Mouse (Mus musculus): ENCODE data around the gene Morc2a.

Morc2a gene

DNA sequence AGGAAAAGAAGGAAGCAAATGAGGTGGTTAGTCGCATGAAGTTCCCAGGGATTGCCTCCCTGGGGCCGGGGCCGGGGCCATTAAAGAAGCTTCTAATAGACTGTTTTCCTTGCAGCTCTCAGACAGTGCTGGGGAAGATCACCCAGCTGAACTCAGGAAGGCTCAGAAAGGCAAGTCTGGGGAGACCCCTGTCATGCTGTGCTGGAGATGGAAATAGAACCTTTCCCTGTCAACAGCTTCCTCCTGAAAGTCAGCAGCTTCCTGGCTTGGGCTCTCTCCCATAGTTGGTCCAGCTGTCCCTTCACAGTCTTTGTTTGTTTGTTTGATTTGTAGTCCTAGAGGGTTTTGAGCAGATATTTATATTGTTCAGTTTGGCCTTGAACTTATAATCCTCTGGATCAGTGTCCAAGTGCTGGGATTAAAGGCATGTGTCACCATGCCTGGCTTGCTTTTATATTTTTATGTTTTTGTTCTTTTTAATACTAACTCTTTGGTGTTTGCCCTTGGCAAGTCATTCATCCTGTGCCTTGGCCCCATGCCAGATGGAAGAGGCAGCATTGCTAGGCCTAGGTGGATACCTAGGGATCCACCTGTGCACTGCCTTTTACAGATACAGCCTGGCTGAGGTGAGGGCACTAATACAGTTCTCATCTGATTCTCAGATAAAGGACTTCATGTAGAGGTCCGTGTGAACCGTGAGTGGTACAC, 35.9 kb downstream of the Morc2a start:
- peak; percentile 20 for DNase-seq

DNA sequence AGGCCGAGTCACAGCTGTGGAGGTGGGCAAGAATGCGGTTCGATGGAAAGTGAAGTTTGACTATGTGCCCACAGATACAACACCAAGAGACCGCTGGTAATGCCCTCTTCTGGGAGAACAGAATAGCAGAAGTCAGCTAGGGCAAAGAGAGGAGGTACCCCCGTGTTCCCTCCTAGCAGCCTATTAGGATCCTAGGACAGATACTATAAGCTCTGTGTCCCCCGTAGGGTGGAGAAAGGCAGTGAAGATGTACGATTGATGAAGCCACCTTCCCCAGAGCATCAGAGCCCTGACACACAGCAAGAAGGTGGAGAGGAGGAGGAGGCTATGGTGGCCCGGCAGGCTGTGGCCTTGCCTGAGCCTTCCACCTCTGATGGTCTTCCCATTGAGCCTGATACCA, 36.4 kb downstream of the Morc2a start:
- DNase-seq: no peak

- peak; percentile 64 for DNase-seq
These were observed 37.3 kb downstream of the Morc2a start for GRCm38 (mm10) chr11:3686318-3686717.

GRCm38 (mm10) chr11:3686885-3687284, 37.9 kb downstream of the Morc2a start:
- peak; percentile 21 for DNase-seq

- DNase-seq: no peak
These were observed 42.8 kb downstream of the Morc2a start for GRCm38 (mm10) chr11:3691746-3692145.

GRCm38 (mm10) chr11:3696086-3696616, 47.2 kb downstream of the Morc2a start:
- DNase-seq: no peak

DNA sequence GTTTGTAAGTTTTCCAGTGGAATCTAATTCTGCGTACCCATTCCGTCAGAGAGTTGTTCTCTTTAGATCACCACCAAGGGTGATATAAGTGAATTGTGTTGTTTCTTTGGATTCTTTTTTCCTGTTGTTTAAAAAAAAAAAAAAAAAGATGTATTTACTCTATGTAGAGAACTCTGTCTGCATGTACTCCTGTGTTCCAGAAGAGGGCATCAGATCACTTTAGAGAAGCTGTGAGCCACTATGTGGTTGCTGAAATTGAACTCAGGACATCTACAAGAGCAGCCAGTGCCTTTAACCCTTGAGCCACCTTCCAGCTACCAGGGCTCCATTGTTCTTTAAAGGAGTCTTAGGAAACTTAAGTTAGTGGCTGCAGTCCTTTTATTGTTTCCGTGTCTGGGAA, 48.5 kb downstream of the Morc2a start:
- DNase-seq: no peak

- DNase-seq: no peak
These were observed 54.4 kb downstream of the Morc2a start for GRCm38 (mm10) chr11:3703089-3703992.

DNA sequence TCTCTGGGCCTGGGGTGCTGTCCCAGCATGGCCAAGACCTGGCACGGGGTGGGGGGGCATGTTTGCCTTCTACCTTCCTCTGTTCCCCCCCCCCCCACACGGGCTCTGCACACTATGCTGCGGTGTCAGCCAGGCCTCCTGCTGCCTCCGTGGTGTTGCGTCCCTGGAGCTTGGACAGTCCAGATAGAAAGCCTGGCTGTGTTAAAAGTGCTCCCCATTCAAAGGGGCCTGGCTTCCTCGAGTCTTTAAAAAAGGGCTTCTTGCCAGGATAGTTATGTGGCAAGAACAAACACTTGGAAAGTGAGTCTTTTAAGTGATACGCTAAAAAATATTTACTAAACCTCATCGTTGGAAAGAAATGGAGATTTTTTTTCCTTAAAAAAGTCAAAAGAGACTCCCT, 55.4 kb downstream of the Morc2a start:
- DNase-seq: peak; percentile 27

- DNase-seq: no peak
These were observed 58.1 kb downstream of the Morc2a start for GRCm38 (mm10) chr11:3707057-3707456.

- no peak for DNase-seq
These were observed 61.2 kb downstream of the Morc2a start for GRCm38 (mm10) chr11:3710203-3710602.

DNA sequence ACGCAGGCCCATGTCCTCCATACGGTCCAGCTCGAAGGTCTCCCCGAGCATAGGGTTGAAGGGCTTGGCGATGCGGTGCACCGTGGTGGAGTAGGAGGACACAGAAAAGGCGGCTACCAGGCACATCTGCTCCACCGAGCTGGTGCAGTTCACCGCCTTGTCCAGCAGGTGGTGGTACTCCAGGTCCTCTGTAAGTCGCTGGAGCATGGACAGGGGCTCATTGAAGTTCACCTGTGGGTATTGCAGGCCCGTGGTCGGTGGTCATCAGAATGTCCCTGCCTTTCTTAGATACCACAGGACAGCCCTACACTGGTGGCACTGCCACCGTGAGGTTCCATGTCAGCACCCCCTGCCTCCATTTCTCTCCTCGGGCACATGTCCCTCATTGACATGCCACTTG, 65.5 kb downstream of the Morc2a start:
- peak; percentile 74 for DNase-seq

- no peak for DNase-seq
These were observed 67.7 kb downstream of the Morc2a start for GRCm38 (mm10) chr11:3716662-3717061.

DNA sequence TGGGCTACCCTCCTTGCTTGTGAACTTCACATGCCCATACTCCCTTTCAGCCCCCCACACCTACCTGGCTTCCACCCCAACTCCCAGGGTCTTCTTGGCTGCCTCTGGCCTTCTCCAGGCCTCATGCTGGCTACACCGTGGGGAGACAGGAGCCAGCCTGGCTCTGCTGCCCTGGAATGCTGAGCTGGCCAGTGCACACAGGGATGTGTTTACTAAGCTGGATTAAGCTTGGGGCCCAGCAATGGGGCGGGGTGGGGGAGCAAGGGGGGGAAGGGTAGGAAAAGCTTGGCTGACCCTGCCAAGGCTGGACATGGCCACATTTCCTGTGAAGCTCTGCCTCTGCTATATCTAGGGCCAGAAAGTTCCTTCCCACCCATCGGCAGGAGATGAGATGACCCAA, 73.0 kb downstream of the Morc2a start:
- DNase-seq: no peak

DNA sequence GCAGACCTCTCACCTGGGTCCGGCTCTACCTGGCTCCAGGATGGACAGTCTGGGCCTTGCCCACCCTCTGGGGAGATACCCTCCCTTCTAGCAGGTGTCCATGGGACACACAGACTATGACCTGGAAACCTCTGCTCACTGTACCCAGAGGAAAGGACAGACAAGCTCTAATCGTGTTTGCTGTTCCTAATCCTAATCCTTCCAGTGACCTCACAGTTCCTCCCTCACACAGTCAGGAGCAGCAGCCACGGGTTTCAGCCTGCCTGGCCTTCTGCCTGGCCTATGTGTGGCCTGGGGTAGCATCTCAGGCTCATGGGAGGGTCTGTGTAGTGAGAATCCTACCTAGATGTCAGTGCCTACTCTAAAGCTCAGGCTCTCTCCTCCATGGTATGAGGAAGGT, 73.9 kb downstream of the Morc2a start:
- DNase-seq: no peak

DNA sequence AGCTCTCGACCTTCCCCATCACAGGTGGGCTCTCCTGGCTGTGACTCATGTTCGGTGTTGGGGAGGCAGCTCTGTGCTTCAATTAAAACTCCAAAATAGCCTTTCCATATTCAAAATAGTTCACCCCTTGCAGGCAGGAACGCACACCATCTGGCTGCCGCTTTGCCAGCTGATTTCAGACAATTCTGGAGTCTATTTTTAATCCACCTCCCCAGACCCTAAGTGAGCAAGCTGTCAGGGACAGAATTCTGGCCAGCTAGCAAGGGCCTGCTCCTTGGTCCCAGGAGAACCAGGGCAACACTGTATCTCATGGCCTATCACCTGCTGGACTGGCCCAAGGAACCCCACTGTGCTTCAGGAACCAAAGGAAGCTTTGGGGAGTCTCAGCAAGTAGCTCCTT, 74.9 kb downstream of the Morc2a start:
- no peak for DNase-seq

- no peak for DNase-seq
These were observed 75.7 kb downstream of the Morc2a start for GRCm38 (mm10) chr11:3724726-3725125.

GRCm38 (mm10) chr11:3725331-3726054, 76.5 kb downstream of the Morc2a start:
- no peak for DNase-seq

DNA sequence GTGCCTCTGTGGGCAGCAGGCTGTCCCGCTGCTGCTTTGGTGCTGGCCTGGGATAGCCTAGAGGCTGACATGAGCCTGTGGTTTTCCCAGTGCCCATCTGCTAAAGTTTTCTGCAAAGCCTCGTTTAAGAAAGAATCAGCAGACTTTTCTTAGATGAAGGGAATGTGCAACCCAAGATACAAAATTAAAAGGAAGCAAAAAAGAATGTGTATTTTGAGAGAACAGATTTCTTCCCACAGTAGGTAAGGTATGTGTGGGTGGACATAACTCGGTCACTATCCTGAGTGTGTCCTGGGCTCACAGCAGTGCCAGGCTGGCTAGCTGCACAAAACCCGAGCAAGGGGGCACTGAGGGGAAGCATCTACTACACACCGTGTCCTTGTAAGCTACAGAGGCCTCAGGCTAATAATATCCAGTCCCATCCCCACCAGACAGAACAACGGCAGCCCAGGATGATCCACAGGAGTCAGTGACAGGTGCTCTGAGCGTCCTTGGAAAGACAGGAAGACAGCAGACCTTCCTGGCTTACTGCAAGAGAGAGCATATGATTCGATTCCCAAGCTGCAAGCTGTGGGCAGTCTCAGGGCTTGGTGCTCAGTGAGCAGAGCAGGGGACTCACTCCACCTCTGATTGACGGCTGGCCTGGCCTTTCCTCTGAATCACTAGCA, 78.6 kb downstream of the Morc2a start:
- no peak for DNase-seq

DNA sequence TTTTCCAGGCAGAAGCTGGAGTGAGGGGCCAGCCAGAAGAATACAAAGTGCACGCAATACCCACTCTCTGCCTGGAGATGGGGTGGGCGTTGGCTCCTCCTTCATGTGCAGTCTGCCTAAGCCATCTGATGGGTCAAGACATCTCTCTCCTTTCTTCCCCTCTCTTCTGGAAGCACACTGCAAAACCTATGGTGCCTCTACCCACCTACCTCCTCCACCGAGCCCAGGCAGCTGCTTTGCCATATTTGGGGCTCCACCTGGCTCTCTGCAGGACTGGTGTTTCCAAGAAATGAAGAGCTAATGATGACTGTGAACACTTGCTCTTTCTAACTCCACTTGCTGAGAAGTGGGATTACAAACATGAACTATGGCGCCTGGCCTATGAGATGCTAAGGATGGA, 82.5 kb downstream of the Morc2a start:
- no peak for DNase-seq

DNA sequence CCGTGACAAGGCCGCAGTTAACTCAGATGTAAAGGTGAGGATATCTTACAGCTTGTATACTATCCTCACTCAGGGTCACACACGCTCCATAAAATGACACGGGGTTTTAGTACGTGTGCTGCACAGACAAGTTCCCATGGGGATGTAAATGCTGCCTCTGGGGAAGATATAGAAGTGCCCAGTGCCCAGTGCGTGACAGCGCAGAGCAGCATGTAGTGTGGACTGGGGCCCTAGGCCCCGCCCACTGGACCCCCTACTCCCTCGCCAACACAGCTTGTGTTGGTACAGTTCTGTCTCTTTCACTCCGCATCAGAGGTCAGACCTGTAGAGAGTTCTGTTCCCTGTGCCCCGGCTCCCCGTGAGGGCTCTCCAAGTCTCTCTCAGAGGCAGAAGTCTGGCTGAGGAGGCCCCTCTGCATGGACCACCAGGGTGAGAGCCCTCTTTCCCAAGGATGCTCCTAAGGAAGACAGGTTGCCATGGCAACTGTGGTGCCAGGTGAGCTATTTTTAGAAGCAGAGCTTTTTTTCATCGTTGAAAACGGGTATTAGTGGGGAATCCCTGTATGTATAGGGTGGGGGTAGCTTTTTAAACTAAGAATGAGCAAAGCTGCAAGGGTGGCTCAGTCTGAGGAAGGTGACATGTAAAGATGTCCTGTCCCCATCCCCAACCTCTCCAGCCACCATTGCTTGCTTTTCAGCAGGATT, 85.1 kb downstream of the Morc2a start:
- no peak for DNase-seq

- DNase-seq: no peak
These were observed 86.7 kb downstream of the Morc2a start for GRCm38 (mm10) chr11:3735715-3736114.
